Mouse (Mus musculus) adipocyte (in vitro differentiated cells): ENCODE data around the gene Vamp2.

Experiments
- DNase-seq: peaks from one replicate; pipeline ENCODE4 v3.0.0-alpha.2; 2016; ENCODE audit warnings: low spot score

The Vamp2 gene

GRCm38 (mm10) chr11:69133923-69134621, 45.8 kb downstream of the Vamp2 start:
- DNase-seq: no peak

GRCm38 (mm10) chr11:69134622-69134968, 46.3 kb downstream of the Vamp2 start:
- no peak for DNase-seq

GRCm38 (mm10) chr11:69135361-69135760, 47.1 kb downstream of the Vamp2 start:
- DNase-seq: no peak
